Mouse (Mus musculus): ENCODE data around the gene Ppfibp1.

DNA sequence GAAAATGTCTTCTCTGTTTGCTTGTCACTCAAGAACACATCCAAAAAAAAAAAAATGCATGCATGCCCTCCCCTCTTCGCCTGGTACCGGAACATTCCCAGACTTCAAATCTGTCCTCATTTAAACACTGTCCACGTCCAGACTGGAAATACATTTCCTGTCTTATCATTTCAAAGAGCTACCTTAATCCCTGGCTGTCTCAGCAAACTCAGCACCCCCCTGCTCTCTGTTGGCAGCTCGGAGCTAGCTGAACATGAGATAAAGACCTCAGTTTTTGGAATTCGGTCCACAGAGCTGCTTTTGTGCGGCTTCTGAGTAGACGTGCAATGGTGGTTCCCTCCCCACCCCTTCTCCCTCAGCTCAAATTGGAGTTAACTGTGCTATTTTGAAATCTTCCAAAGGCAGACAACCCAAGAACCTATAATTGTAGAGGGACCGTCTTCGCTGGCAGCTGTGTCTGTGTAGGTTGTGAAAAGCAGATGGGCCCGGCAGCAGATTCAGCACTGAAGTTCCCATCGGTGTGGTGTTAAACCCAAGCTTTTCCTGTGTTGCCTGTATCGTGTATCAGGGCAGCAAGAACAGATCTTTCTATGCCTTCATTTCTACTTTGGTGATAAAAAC is 10.8 kb upstream of the Ppfibp1 start:
- TF ChIP-seq CTCF (IDR thresholded peaks at IDR 0.05; ENCODE audit: low read depth) (no peak), EP300 (IDR thresholded peaks at IDR 0.05; ENCODE audit: low read depth) (no peak)

Measured in heart, postnatal 0 days (tissue).